Mouse (Mus musculus): ENCODE results near the gene Tfcp2.
A peak's percentile ranks its signal among the peaks of the same experiment; 100 is the strongest.
"Not testable (repeated sequence)": the region's sequence is repeated elsewhere in the genome, so short reads cannot be mapped to it uniquely, and the experiment has no call there.

Gene Tfcp2

DNA sequence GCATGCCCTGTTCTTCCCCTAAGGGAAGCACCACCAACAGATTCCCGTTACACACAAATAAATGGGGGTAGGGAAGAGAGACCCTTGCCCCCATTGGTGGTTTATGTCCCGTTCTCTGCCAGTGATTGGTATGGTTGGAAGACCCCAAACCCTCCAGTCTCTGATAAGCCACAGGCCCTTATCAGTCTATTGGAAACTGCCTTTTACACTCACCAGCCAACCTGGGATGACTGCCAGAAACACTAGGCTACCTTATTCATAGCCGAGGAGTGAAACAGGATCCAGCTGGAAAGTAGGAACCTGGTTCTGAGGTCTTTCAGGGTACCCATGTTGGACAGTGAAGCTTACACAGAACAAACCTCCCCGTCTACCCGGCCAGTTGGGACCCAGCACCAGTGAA is 4.2 kb upstream of the Tfcp2 start:
- DNase-seq = no peak

DNA sequence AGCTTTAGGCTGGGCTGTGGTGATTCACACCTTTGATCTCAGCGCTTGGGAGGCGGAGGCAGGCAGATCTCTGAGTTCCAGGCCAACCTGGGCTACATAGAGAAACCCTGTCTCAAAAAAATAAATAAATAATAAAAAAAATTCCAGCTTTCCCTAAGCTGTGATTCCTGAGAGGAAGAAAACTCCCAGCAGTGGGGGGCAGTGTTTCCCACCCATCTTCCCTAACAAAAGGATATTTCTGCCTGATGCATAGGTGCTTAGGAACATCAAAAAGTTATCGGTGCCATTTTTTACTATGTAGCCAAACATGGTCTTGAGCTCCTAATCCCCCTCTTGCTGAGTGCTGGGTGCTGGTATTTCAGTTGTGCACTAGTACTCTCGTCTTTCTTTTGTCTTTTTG is 1.5 kb downstream of the Tfcp2 start:
- no peak for DNase-seq

- not testable (repeated sequence) for DNase-seq
These were observed 8.2 kb downstream of the Tfcp2 start for GRCm38 (mm10) chr15:100543651-100544030.

DNA sequence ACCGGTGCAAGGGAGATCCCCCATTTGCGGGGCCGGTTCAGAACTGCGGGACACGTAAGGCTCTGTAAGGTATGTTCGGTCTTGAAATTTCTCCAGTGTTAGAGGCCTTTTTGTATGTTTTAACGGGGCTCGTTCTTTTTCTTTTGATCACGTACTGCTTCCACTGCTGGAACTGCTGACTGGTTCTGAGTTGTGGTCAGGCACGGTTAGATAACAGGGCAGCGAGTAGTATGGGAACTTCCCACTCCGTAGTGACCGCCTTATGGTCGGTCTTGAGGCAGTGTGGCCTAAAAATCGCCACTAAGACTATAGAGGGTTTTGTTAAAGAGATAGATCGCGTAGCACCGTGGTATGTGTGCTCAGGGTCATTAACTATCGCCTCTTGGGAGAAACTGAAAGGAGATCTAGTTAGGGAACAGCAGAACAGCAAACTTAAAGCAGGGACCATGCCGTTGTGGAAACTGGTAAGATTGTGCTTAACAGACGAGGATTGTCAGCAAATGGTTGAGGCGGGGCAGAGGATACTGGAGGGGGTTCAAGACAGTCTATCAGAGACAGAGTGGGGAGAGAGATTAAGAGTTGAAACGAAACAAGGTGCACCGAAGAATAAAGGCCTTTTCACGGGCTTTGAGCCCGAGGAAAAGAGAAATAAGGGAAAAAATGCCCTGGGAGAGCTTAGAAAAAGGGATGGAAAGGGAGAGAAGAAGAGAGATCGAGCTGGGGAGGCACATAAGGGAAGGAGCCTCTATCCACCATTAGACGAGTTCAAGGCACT is 8.7 kb downstream of the Tfcp2 start:
- not testable (repeated sequence) for DNase-seq

DNA sequence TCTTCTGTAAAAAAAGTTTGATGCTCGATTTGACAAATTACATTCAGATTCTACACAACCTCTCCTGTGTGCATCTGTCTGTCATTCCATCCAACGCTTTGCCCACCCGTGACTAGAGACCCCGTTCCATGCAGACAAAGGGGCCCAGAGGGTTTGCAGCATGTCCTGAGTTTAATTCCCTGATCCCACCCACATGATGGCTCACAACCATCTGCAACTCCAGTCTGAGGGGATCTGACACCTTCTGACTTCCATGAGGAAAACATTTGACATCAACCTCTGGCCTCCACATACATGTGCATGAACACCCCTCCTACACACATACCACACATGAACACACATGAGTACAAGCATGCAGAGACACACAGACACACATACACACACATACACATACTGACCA is 10.4 kb downstream of the Tfcp2 start:
- no peak for DNase-seq

- DNase-seq = not testable (repeated sequence)
These were observed 10.8 kb downstream of the Tfcp2 start for GRCm38 (mm10) chr15:100541001-100541400.

DNA sequence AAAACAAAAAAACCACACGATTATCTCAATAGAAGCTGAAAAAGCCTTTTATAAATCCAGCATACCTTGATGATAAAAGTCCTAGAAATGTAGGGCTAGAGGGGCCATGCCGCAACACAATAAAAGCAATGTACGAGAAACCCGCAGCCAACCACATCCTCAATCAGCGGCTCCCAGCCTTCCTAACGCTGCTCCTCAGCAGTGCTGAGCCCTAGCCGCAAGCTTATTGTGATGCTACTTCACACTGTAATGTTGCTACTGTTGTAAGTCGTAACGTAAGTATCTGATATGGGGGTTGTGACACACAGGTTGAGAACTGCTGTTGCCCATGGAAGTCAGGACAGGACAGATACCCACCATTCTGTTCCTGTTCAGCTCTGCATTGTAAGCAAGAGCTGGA is 12.4 kb downstream of the Tfcp2 start:
- DNase-seq = no peak

- peak in 1 of 2 experiments; percentile 24 for DNase-seq
These were observed 13.9 kb downstream of the Tfcp2 start for GRCm38 (mm10) chr15:100537913-100538312.

DNA sequence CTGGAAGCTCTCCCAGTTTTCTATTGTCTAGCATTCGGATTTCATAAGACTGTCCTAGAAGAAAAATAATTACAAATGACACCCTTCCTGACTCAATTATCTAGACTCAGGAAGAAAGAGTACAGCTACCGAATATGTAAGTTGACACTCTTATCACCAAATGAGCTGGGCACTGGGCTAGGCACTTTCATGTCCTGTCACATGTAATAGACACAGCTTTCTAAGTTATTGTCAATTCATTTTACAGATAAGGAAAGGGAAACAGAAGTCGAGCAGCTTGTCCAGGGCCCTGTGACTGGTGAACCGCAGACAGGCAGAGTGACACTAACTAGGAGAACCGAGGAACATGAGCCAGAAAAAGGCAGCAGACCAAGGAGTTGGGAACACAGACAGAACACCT is 23.9 kb downstream of the Tfcp2 start:
- DNase-seq = no peak

DNA sequence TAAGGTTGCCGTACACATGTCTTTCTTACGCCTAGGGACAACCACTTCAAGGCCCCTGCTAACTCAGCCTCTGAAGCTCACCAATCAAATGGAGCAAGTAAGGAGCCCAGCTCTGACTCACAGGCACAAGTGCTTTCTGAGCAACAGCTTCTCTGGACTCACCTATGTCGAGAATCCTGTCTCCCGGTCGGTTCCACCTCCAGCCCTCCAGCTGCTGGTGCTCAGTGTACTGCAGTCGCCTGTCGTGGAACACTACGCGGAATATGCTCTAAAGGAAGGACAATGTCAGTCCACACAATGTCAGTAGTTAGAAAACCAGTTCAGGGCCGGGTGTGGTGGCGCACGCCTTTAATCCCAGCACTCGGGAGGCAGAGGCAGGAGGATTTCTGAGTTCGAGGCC is 26.4 kb downstream of the Tfcp2 start:
- DNase-seq = no peak

DNA sequence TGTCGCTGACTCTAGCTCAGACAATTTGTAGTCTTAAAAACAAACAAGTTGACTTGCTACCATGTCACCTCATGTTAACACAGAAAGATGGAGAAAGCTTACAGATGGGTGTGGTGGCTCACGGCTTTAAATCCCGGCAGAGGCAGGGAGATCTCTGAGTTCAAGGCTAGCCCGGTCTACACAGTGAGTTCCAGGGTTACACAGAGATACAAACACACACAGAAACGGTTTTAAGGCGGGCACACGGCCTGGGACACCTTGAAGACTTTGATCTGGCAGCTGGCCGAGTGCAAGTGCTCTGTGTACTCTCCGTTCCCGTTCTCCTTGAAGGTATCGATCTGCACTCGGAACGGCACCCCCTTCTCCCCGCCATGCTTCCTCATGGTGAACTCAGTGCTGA is 31.5 kb downstream of the Tfcp2 start:
- no peak for DNase-seq

GRCm38 (mm10) chr15:100515121-100515520 is 36.7 kb downstream of the Tfcp2 start:
- no peak for DNase-seq

DNA sequence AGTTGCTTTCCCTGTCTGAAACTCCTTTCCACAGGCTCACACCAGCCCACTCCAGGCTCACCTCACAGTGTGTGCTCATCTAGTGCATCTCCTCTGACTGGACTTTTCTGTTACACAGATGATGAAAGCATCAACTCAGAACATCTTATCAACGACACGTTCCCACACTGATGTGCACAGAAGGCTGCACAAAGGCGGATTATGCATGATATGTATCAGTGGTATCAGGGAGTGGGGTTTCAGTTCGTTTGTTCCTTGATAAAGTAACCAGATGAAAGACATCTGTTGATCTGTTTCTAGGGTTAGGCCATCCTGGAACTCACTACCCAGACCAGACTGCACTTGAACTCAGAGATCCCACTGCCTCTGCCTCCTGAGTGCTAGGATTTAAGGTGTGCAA is 38.4 kb downstream of the Tfcp2 start:
- no peak for DNase-seq

- DNase-seq = no peak
These were observed 41.7 kb downstream of the Tfcp2 start for GRCm38 (mm10) chr15:100510072-100510471.

- no peak for DNase-seq
These were observed 43.2 kb downstream of the Tfcp2 start for GRCm38 (mm10) chr15:100508454-100509167.

DNA sequence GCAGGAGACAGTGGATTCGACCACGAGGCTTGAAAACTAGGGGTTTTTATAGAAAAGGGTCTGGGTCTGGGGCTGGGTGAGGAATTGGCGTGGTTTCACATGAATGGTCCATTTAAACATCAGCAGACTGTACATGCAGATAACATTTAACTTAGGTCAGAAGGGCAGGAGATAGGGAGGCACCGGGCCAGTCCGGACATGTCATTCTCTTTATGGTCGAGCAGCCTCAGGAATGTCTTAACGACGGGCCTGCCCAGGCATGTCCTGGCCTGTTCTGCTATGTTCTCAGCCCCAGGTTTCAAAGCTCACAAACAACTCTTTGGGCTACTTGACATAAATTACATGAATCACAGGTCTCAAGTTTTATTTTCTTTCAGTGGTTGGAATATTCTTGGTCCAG is 52.3 kb downstream of the Tfcp2 start:
- DNase-seq = not testable (repeated sequence)

GRCm38 (mm10) chr15:100495102-100495501 is 56.7 kb downstream of the Tfcp2 start, which contains the start of gene Csrnp2:
Gene Csrnp2 (minus strand): TSS chr15:100495488.
- peak; percentile 95 to 96 for DNase-seq

- no peak for DNase-seq
These were observed 57.2 kb downstream of the Tfcp2 start for GRCm38 (mm10) chr15:100494647-100495046.

- no peak for DNase-seq
These were observed 59.8 kb downstream of the Tfcp2 start for GRCm38 (mm10) chr15:100491966-100492365.

DNA sequence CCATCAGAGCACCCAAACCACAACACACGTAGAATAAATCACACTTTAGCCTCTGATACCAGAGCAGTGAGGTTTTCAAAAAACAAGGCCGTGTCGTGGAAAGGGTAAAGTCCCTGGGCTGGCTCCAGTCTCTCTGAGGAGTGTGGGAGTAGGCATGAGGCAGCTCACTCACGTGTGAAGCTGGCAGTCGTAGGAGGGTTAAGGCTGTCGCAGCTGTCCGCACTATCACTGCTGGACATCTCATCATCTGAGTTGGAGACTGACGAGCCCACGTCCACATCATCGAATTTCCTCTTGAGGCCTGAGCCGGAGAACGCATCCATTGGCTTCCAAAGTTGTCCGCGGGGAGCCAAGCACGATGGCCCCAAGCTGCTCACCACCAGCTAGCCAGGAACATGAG is 62.5 kb downstream of the Tfcp2 start:
- no peak for DNase-seq

DNA sequence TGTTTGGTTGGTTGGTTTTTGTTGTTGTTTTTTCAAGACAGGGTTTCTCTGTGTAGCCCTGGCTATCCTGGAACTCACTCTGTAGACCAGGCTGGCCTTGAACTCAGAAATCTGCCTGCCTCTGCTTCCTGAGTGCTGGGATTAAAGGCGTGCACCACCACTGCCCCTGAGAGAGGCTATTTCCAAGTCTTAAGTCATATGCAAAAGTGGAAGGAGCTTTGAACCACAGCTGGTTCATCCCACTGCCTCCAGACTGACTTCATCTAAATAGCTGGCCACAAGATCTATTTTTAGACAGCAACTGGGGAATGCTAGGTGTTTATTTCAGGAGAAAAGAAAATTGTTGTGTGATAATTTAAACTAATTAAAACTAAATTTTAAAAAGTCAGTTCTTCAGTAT is 63.5 kb downstream of the Tfcp2 start:
- not testable (repeated sequence) for DNase-seq

GRCm38 (mm10) chr15:100487050-100487449 is 64.8 kb downstream of the Tfcp2 start:
- no peak for DNase-seq

GRCm38 (mm10) chr15:100486450-100486849 is 65.4 kb downstream of the Tfcp2 start:
- no peak for DNase-seq

- DNase-seq = peak; percentile 41 to 58
These were observed 66.2 kb downstream of the Tfcp2 start for GRCm38 (mm10) chr15:100485576-100485975.

All from lung, postnatal 4 days (tissue).